Mouse (Mus musculus): ENCODE measurements at regions not wholly inside any gene's neighbourhood (a gene's known extent, or its start where the extent isn't known, plus 50 kb on each side); places are given as distances from the start of the nearest gene placed in this dataset.

GRCm38 (mm10) chr9:30067980-30068379, 105.0 kb upstream of the Ntm start:
- no peak for TF ChIP-seq POLR2A (IDR thresholded peaks at IDR 0.05; ENCODE audit: borderline replicate concordance, extremely low read depth, insufficient read depth, insufficient read length, poor library complexity, severe bottlenecking)
- TF ChIP-seq CTCF (IDR thresholded peaks at IDR 0.05; ENCODE audit: borderline replicate concordance, extremely low read depth, insufficient read depth, insufficient read length): no peak
